In genomic region chr19:5957371-5957770, GRCm38 (mm10) we compare ENCODE assay signal across 16 mouse cellular contexts. TPM values are rescaled to one million over a fixed set of nuclear protein-coding genes. Genes with fewer than 3 reads are reported as not detected.
"Had no signal": no experiment of that assay in that cellular context is flagged by ENCODE, and none has a peak within 500 bp of the region (broad histone marks: within the 10 kb centered on the region; RNA-seq: fewer than 3 reads in every experiment).

No protein-coding gene starts in this region.

- H3K9me3 ChIP-seq: intestine, embryonic 15.5 days; limb, embryonic 10.5 days; limb, embryonic 13.5 days; lung, embryonic 15.5 days; megakaryocyte, embryonic 14.5 days; midbrain, embryonic 10.5 days; neural tube, embryonic 12.5 days; neural tube, embryonic 15.5 days had no signal

- H3K27ac ChIP-seq: intestine, embryonic 15.5 days; kidney, postnatal 0 days; layer of hippocampus, adult 2 months; limb, embryonic 10.5 days; limb, embryonic 13.5 days; lung, embryonic 15.5 days; midbrain, embryonic 10.5 days; neural tube, embryonic 12.5 days; neural tube, embryonic 15.5 days had no signal

- H3K27me3 ChIP-seq: intestine, embryonic 15.5 days; limb, embryonic 13.5 days; lung, embryonic 15.5 days; megakaryocyte, embryonic 14.5 days; neural tube, embryonic 12.5 days; neural tube, embryonic 15.5 days had no signal

- H3K4me2 ChIP-seq: intestine, embryonic 15.5 days; limb, embryonic 13.5 days; lung, embryonic 15.5 days; neural tube, embryonic 12.5 days; neural tube, embryonic 15.5 days had no signal

- H3K9ac ChIP-seq: intestine, embryonic 15.5 days; limb, embryonic 13.5 days; lung, embryonic 15.5 days; neural tube, embryonic 12.5 days; neural tube, embryonic 15.5 days had no signal

- H3K4me3 ChIP-seq: intestine, embryonic 15.5 days; layer of hippocampus, adult 2 months; limb, embryonic 10.5 days; limb, embryonic 13.5 days; lung, embryonic 15.5 days; megakaryocyte, embryonic 14.5 days; midbrain, embryonic 10.5 days; neural tube, embryonic 12.5 days; neural tube, embryonic 15.5 days had no signal

RNA-seq across cellular contexts. Expression of gene Slc22a20, which starts 28.6 kb away (rescaled TPM):
- total RNA-seq: layer of hippocampus, adult 2 months; left cerebral cortex, adult 18-20 months; left cerebral cortex, postnatal 25 days had no signal
- polyA plus RNA-seq: intestine, embryonic 15.5 days; kidney, postnatal 0 days; large intestine, adult 2 months; limb, embryonic 10.5 days; limb, embryonic 13.5 days; lung, embryonic 15.5 days; midbrain, embryonic 10.5 days; midbrain, embryonic 14.5 days; neural tube, embryonic 12.5 days; neural tube, embryonic 15.5 days; stomach, embryonic 14.5 days; stomach, postnatal 0 days had no signal
